Mouse (Mus musculus) heart, postnatal 36 days (tissue): Measurements from ENCODE around the gene Ace3. TPM values are rescaled to one million over a fixed set of nuclear protein-coding genes. Genes with fewer than 3 reads are reported as not detected.

Source experiments
- DNase-seq, 2 experiments: peaks; one replicate each; pipeline ENCODE4 v3.0.0; 2021 to 2022
- intact Hi-C: fragments of 180-260 bp; cut with DNase I; formaldehyde crosslinking; loops from one replicate; pipeline ENCODE4 v1.15.1; 2025
- total RNA-seq, 2 experiments: library from RNA; stranded (reverse); gene quantifications; 2 replicates each; pipeline ENCODE4 v1.2.3; 2021

The Ace3 gene
- not detected for total RNA-seq

DNA sequence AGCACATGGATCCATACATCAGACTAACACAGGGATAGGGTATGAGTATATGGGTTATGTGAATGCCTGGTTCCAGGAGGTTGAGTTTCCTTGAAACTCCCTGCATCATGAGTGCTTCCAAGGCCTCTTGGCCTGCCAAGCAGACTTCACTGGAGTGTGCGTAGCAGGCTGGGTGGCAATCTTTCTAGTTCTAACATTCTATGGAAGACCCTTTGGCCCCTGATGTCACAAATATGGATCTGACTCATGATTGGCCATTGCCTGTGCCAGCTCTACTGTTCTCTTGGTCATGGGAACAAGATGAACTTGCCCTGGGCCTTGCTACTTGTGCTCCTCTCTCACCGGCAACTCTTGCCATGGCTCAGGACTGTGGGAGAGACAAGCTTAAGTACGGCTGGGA lies at the start of gene Ace3:
Ace3 (plus strand) TSS at position 301 of the 400 bp plus-strand sequence.
- no peak for DNase-seq
- intact Hi-C loops: no loop called here

DNA sequence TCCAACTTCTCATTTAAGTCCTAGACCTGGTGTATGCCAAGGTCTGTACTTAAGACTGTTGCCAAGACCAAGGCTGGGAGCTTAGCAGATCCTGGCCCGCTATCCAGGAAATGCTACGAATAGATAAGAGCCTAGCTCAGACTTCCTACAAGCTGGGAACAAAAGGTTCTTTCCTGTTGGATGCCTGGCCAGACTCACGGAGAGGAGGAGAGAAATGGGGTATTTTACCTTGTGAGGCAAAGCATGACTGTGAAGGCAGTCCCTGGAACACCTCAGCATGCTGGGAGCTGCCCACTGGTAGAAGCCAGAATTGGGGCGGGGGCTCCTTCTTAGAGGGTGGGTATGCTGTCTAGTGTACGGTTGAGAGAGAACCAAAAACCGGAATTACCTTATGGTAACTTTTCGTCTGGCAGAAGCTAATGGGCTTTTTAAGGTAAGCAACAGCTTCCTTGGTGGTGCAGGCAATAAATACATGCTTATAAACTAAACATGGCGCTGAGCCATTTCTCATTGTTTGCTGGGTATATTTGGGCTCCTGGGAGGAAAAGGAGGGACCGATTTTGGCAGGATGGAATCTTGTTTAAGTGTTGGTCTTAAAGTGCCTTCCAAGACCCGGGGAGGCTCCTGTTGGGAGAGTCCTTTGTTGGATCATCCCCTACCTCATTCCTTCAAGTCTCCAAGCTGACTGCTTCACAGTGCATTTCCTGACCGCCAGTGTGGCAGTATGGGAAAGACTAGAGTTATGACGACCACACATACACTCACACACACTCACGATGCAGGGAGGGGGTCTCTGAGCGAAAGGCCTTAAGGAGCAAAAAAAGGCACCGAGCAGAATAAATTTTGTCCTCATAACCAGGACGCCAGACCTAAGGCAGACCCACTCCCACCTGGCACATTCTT lies 49.5 kb upstream of the Ace3 start:
- DNase-seq: peak; percentile 58 to 70
- intact Hi-C loops: loop anchor here (2.0 kb wide), 2 partner anchors 14 to 24 kb away; no protein-coding TSS in a partner anchor

GRCm38 (mm10) chr11:105946694-105947154 lies 47.8 kb upstream of the Ace3 start:
- intact Hi-C loops: no loop called here
- DNase-seq: no peak

DNA sequence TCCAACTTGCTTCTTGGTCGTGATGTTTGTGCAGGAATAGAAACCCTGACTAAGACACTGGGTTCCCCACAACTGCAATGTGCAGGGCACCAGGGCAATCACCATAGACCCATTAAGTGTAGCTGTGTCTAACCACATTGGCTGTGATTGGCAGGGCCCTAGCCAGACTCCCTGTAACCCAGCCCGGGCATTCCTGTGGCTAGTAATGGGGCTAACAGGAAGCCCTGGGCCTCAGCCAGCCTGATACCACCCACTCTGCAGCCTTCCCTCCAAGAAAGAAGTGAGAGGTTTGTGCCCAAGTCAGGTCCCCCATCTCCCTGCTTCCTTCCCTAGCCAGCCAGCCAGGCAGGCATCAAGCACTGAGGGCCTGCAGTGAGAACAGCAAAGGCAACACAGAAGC lies 46.2 kb upstream of the Ace3 start:
- DNase-seq: no peak
- intact Hi-C loops: no loop called here

GRCm38 (mm10) chr11:105950519-105950918 lies 44.0 kb upstream of the Ace3 start:
- no peak for DNase-seq
- intact Hi-C loops: no loop called here

DNA sequence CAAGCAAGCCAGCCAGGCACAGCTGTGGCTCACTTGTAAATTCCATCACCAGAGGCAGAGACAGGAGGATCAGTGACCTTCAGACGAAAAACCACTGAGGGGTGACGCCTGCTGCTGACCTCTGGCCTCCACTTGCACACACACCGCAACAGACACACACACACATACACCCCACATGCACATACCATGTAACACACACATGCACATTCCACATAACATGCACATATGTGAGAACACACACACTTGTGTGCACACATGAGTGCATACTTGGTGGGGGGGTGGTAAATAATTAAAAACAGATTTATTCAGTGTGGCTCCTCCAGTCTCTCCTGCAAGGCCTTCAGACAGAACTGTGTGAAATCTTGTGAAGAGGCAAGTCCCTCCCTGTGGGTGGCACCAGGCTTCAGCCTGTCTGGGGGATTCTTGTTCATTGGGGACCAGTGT lies 42.9 kb upstream of the Ace3 start:
- DNase-seq: no peak
- intact Hi-C loops: no loop called here

- intact Hi-C loops: no loop called here
- no peak for DNase-seq
These were observed 42.4 kb upstream of the Ace3 start for GRCm38 (mm10) chr11:105952111-105952510.

DNA sequence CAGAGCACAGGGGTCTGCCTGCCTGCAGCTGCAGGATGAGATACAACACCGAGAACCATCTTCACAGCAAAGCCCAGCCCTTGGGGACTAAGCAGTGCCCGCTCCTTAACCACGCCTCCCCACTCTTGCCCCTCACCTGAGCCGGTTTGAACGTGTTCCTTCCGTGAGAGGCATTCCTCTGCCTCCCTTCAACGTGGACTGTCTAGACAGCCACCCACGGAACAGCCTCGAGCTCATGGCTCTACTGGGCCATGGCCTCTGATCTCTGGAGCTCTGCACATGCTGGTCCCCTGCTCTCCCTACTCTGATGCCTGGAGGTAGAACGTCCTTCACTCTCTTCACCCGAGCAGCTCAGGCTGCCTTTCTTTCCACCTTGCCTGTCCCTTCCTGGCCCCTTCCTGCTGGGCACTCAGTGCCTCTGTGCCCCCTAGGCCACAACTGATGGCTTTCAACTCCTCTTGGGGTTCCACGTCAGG lies 41.5 kb upstream of the Ace3 start, which contains the start of gene Cyb561:
Cyb561 (minus strand) TSS at position 426 of the 476 bp plus-strand sequence.
- intact Hi-C loops: no loop called here
- peak in 1 of 2 experiments; percentile 33 for DNase-seq

- peak; percentile 56 to 62 for DNase-seq
- intact Hi-C loops: no loop called here
These were observed 41.1 kb upstream of the Ace3 start for GRCm38 (mm10) chr11:105953402-105953801.

GRCm38 (mm10) chr11:105955815-105956430 lies 38.6 kb upstream of the Ace3 start:
- intact Hi-C loops: no loop called here

DNA sequence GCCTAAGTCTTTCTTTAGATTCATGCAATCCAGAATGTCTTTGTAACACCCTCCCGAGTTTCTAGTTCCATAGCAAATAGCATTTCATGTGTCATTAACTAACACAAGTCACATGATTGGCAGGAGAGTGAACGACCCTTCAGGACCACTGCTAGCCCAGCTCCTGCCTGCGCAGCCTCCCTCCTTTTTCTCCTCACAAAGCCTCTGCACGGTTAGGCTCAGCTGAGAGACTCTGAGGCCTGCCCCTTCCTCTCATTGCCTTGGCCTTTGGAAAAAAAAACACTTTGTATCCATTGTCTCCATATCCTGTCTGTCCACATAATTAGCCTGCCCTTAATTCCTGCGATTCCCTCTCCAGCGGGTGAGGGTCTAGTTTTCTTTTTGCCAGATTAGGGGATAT lies 37.0 kb upstream of the Ace3 start:
- DNase-seq: no peak
- intact Hi-C loops: no loop called here

More at GRCm38 (mm10) chr11:105955815-105956430, 38.6 kb upstream of the Ace3 start:
- DNase-seq: no peak

GRCm38 (mm10) chr11:105958566-105958965 lies 35.9 kb upstream of the Ace3 start:
- no peak for DNase-seq
- intact Hi-C loops: loop anchor here (2.0 kb wide), 1 partner anchor 14 kb away; no protein-coding TSS in a partner anchor

DNA sequence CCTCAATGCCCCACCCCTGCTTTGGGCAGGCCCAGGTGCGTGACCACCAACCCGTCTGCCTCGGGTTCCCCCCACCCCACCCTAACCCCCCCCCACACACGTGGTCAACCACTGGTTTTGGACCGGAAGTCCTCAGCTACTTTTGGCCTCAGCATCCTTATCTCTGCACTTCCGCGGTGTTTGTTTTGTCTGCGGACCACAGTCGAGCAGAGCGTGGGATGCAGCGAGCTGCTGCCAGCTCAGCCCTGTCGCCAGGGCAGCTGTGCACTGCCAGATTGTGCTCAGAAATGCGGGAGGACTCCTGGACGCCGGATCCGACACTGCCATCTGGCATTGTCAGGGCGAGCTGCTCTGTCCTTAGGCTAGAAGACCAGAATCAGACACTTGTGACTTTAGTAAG lies 35.1 kb upstream of the Ace3 start:
- peak; percentile 51 to 53 for DNase-seq
- intact Hi-C loops: loop anchor here (2.0 kb wide), 1 partner anchor 15 kb away; no protein-coding TSS in a partner anchor

DNA sequence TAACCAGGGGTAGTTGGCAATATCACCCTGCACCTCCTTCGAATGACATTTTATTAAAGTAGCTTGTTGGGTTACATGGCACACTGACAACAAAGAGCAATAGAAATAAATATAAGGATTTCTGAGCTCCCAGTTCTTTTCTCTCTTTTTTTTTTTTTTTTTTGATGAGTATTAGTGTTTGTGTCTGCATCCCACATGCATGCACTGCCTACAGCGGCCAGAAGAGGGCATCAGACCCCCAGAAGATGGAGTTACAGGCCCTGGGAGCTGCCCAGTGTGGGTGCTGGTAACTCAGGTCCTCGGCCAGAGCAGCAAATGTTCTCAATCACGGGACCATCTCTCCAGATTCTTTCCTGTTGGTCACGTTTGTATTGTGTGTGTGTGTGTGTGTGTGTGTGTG lies 29.8 kb upstream of the Ace3 start:
- no peak for DNase-seq
- intact Hi-C loops: no loop called here

DNA sequence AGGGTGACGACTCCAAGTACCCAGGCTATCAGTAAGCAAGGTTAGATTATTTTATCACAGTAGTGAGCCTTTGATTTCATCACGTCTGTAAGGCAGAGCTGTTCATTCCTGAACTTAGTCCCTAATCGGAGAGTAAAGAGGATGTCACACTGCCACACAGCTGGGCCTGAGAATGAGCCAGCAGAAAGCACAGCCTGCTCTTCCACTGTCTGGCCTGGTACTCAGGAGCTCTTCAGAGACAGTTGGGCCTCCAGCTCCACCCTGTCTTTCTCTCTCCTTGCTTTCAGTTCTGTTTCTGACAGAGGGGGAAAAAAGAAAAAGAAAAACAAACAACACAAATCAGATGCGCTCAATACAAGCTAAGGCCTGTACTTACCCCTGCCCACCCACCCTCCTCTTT lies 28.2 kb upstream of the Ace3 start:
- no peak for DNase-seq
- intact Hi-C loops: no loop called here

DNA sequence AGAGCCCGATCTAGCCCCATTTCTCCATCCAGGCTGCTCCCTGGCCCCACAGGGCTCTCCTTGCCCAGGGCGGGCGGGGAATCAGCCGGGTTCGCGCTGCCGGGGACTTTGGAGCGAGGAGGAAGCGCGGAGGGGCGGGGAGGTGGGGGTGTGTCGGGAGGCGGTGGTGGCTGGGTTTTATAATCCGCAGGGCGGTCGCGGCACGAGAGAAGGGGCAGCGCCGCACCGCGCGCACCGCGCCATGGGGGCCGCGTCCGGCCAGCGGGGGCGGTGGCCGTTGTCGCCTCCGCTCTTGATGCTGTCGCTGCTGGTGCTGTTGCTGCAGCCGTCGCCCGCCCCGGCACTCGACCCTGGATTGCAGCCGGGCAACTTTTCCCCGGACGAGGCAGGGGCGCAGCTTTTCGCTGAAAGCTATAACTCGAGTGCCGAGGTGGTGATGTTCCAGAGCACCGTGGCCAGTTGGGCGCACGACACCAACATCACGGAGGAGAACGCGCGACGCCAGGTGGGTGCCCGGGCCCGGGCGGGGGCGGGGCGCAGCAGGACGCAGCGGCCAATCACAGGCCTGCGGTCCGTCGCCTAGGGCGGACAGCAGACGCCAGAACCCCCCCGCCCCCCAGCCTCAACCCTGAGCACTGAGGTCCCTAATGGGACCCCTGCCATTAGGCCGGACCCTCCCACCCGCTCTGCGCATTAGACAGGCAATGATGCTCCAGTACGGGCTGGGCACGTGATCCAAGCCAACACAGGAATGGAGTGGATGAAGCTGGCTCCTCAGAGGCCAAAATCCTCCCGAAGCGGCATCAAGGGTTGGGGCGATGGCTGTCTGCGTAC lies 26.5 kb upstream of the Ace3 start, which contains the start of gene Ace:
Ace (plus strand) TSS at position 205 of the 834 bp plus-strand sequence.
- intact Hi-C loops: loop anchor here (2.0 kb wide), 2 partner anchors 23 to 67 kb away; no protein-coding TSS in a partner anchor
- DNase-seq: peak; percentile 51 to 52

- DNase-seq: peak in 1 of 2 experiments; percentile 28
- intact Hi-C loops: loop anchor here (1.0 to 2.0 kb wide), 3 partner anchors 24 to 66 kb away; no protein-coding TSS in a partner anchor
These were observed 25.5 kb upstream of the Ace3 start for GRCm38 (mm10) chr11:105968948-105969347.

GRCm38 (mm10) chr11:105969516-105969915 lies 25.0 kb upstream of the Ace3 start:
- intact Hi-C loops: loop anchor here (1.0 to 2.0 kb wide), 3 partner anchors 25 to 65 kb away; no protein-coding TSS in a partner anchor
- DNase-seq: peak; percentile 68 to 78

DNA sequence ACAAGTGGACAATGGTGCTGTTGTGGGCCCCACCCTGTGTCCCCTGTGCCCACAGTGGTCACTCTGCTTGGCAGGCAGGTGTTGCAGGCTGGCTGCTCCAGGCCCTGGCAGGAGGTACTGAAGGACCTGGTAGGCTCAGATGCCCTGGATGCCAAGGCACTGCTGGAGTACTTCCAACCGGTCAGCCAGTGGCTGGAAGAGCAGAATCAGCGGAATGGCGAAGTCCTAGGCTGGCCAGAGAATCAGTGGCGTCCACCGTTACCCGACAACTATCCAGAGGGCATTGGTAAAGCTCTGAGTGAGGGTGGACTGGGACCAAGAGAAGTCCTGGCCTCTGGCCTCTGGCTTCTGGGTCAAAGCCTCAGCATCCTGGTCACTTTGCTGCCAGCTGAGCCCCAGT lies 19.9 kb upstream of the Ace3 start:
- intact Hi-C loops: no loop called here
- DNase-seq: no peak

- intact Hi-C loops: no loop called here
- no peak for DNase-seq
These were observed 19.4 kb upstream of the Ace3 start for GRCm38 (mm10) chr11:105975050-105975449.
